Mouse (Mus musculus) CD8-positive naive resting alpha-beta T cell, adult 2 months (primary cell): ENCODE data around the gene Cby3.
"Not testable (repeated sequence)": the region's sequence is repeated elsewhere in the genome, so short reads cannot be mapped to it uniquely, and the experiment has no call there.

Experiments
- DNase-seq, 2 experiments: peaks; one replicate each; pipeline ENCODE4 v3.0.0; 2022; ENCODE audit warnings: low read depth in 2 of 2, low spot score in 2 of 2

Gene Cby3

GRCm38 (mm10) chr11:50354162-50354561, at the start of gene Cby3:
Gene Cby3 (plus strand): TSS chr11:50354462.
- no peak for DNase-seq

GRCm38 (mm10) chr11:50312803-50313202, 41.5 kb upstream of the Cby3 start:
- no peak for DNase-seq

- DNase-seq: not testable (repeated sequence)
Measured at GRCm38 (mm10) chr11:50319343-50319742, 34.9 kb upstream of the Cby3 start.

DNA sequence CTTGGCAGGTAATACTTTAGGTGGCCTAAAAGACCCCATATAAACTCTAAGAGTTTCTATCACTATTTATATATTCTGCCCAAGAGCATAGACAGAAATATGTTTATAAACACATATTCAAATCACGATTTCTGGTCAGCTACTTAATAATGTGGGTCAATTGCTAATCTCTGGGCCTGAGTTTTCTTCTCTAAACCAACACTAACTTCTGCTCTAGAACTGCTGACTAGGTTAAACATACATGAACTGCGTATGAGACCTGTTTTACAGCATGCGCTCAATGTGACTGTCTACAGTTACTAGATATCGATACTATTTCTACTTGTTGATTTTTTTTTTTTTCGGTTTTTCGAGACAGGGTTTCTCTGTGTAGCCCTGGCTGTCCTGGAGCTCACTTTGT, 33.0 kb upstream of the Cby3 start:
- no peak for DNase-seq

- no peak for DNase-seq
Measured at GRCm38 (mm10) chr11:50322345-50322744, 31.9 kb upstream of the Cby3 start.

- DNase-seq: no peak
Measured at GRCm38 (mm10) chr11:50323843-50324242, 30.4 kb upstream of the Cby3 start.

DNA sequence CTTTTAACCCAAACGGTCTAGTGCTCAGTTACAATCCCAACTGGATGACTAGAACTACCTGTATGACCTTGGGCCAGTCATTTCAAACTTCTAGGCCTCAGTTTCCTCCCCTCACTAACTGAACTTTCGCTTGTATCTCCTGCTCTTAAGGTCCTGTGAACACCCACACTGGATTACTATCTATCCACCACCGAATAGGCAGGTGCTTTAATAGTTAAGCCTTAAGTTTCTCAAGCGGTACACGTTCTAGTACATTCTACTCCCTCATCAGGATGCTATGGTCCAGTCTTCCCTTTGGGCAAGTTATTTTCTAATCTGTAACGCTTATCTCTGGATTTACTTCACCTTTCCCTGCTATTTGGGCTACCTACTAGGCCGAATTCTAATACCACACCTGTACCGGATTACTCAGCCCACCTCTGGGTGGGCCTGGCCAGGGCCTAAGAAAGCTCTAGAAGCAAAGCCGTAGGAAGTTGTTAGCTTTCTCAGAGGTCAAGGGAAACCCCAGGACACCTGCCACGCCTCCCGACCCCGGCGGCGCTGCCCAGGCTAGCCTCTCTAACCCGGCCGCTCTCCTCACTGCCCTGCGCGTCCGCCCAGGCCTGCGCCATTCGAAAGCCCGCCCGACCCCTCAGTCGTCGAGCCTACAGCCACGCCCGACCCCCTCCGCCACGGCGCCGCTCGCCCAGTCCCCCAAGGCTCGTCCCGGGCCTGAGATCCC, 29.4 kb upstream of the Cby3 start:
- DNase-seq: no peak

GRCm38 (mm10) chr11:50325496-50326301, 28.6 kb upstream of the Cby3 start, which contains the start of gene Canx:
Gene Canx (minus strand): TSS chr11:50325673.
- DNase-seq: peak; percentile 97 to 99

DNA sequence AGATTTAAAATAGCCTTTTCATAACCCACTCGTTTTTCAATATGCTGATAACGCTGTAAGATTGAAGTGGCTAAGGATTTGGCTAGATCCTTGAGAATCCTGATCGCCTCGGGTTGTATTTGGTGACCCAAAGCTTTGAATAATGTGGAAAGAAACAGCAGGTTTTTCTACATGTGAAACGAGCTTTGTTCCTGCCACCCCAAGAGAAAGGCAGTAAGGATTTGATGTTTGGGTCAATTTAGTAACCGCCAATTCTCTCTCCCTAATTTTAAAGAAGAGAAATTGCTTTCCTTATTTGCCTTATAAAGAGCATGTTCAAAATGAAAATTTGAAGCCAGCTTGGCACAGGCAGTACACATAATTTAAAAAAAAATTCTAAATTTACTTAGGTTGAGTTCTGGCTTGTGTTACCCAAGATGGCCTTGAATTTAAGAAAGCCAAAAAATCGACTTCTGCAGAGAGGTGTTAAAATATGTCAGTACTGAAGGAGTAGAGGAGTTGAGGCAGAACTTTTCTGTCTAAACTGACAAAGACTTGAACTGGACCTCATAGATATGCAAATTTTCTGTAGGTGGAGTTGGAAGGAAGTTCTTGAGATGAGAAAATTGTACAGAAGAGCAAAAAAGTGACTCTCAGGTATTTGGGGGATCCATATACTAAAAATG, 27.8 kb upstream of the Cby3 start:
- no peak for DNase-seq

DNA sequence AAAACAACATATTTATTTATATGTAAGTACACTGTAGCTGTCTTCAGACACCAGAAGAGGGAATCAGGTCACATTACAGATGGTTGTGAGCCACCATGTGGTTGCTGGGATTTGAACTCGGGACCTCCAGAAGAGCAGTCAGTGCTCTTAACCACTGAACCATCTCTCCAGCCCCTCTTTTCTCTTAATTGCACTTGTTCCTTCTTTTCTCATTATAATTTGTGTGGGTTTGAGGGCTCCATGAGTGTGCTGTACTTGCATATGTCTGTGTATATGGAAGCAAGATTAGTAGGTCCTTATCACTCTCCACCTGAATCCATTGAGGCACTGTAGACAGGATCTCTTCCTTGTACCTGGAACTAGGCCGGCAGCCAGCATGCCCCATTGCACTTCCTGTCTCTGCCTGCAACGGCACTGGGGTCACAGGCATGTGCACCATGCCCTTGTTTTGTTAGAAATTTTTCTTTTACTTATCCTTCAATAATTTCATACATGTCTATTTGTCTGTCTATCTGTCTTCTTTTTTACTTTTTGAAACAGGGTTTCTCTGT, 26.1 kb upstream of the Cby3 start:
- DNase-seq: no peak

- DNase-seq: no peak
Measured at GRCm38 (mm10) chr11:50329378-50329777, 24.9 kb upstream of the Cby3 start.

DNA sequence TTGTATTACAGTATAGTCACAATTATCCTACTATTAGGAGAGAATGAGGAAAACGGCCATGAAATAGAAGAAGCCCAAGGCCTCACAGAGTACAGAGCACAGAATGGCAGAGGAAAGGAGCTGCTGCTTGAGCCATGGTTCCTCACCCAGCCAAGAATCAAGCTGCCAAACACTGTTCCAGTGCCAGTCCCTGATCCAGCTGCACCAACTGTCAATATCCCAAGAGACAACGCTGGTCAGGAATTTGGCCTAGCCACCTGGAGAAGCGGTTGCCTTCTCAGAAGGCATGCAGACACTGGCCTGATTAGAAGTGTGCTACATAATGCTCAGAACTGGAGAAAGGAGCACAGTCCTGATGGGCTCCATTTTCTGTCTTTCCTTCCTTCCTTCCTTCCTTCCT, 21.1 kb upstream of the Cby3 start:
- no peak for DNase-seq

GRCm38 (mm10) chr11:50336126-50336525, 18.1 kb upstream of the Cby3 start:
- DNase-seq: no peak

DNA sequence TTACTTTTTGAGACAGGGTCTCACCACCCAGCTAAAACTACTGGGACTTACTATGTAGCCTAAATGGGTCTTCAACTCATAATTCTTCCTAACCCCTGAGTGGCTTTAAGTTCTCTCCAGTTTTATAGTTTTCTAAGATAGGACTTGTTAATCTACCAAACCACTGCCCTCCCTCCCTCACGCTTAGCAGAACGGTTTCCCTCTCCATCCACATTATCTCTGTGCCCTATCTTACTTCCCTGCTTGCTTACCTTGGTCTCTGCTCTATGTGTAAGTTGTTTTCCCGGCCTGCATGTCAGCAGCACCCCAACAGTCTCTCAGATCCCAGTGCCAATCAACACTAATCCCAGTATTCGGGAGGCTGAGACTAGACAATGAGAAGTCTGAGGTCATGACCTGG, 17.4 kb upstream of the Cby3 start:
- no peak for DNase-seq

DNA sequence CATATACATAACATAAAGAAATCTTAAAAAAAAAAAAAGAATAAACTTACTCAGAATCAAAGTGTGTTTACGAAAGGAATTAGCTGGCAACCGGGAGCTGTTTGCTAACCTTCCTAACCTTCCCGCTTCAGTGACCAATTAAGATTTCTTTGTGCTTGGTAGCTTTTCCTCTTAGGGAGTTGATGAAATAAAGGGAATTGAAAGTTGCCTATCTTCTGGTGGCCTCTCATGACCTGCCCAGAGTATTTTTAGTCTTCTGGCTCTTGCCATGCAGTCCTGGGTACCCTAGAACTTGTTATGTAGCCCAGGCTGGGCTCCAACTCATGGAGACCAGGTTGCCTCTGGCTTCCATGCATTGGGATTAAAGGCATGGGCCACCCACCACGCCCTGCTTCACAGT, 8.8 kb upstream of the Cby3 start:
- DNase-seq: no peak

DNA sequence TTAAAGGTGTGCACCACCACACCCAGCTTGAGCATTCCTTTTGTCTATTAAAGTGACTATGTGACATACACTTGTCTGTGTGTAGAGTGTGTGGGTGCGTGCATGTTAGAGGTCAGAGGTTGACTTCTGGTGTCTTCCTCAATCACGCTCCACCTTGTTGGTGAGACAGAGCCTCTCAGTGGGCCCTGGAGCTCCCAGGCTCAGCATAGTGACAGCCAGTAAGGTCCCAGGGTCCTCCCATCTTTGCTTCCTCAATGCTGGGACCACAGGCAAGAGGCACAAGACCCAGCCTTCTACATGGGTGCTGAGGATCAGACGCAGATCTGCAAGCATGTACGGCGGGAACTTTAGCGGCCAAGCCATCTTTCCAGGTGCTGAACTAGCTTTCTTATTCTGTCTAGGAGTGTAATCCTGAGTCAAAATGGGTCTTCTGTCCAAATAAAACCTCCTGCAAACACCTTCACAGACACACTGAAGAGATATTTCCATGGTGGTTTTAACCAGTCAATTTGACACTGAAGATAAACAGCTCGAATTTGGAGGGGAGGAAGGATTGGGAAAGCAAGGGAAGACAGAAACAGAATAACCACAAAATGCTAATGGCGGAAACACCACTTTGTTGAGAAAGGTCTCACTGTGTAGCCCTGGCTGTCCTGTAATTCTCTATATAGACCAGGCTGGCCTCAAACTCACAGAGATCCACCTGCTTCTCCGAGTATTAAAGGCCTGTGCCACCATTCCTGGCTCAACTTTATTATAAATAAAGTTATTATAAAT, 7.8 kb upstream of the Cby3 start:
- no peak for DNase-seq

DNA sequence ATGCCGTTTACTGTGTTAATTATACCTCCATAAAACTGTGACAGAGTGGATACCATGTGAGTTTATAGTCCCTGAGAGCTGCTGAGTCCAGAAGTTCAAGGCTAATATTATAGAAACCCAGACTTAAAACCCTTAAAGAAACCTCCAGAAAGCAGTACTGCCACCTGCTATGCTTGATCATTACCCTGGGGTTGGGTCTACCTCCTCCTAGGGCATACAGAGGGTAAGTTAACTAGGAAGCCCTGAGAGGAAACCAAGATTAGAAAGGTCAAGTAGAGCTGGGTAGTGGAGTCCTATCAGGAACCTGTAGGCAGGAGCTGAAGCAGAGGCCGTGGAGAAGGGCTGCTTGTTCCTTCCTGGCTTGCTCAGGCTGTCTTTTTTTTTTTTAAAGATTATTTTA, 2.1 kb upstream of the Cby3 start:
- no peak for DNase-seq

- DNase-seq: no peak
Measured at GRCm38 (mm10) chr11:50354851-50355250, 589 bp downstream of the Cby3 start.

- DNase-seq: no peak
Measured at GRCm38 (mm10) chr11:50355395-50355794, 1.1 kb downstream of the Cby3 start.

- no peak for DNase-seq
Measured at GRCm38 (mm10) chr11:50358950-50359861, 4.9 kb downstream of the Cby3 start.
